Mouse (Mus musculus): ENCODE data around the gene Zfp668. TPM values are rescaled to one million over a fixed set of nuclear protein-coding genes. Genes with fewer than 3 reads are reported as not detected.

The Zfp668 gene
- polyA plus RNA-seq, 1 experiment from 2014 or later = 19.4 TPM

GRCm38 (mm10) chr7:127824176-127824871 is 52.3 kb downstream of the Zfp668 start, which contains the start of the genes Stx4a and Stx1b:
Gene Stx4a, plus strand, starts transcription at chr7:127824294.
Gene Stx1b, minus strand, starts transcription at chr7:127824549.
- Histone ChIP-seq H3K4me3 (ENCODE audit: low read depth, low read length) (peak within 1 kb of the TSS; percentile 56), H3K27ac (ENCODE audit: low read depth) (0 out of 2 replicates have a peak within 1 kb of the TSS, but pooled peaks have one; percentile 24), H3K9me3 (ENCODE audit: low read depth, low read length) (no peaks in the 10 kb centered on the region), H3K9ac (peak within 1 kb of the TSS; percentile 64), H3K4me2 (peak within 1 kb of the TSS; percentile 76), H3K4me1 (ENCODE audit: insufficient read depth) (no peaks in the 10 kb centered on the region), H3K27me3 (ENCODE audit: insufficient read depth, low read length) (no peaks in the 10 kb centered on the region), H3K36me3 (ENCODE audit: insufficient read depth) (no peaks in the 10 kb centered on the region)
- peak; percentile 67; the same call in 1 of the 2 replicates for ATAC-seq (ENCODE audit: insufficient read depth)
- peak; percentile 18 for DNase-seq
- WGBS = 3% methylated on average over 35 of the region's 38 CpGs
- no peak for TF ChIP-seq CTCF (IDR thresholded peaks at IDR 0.05; ENCODE audit: low read depth)

- DNase-seq (peak; percentile 18), ATAC-seq (ENCODE audit: insufficient read depth) (peak; percentile 38; the same call in 1 of the 2 replicates)
- Histone ChIP-seq H3K9ac (peak overlapping the region; percentile 64), H3K36me3 (ENCODE audit: insufficient read depth) (no peaks in the 10 kb centered on the region), H3K4me3 (ENCODE audit: low read depth, low read length) (peak overlapping the region; percentile 56), H3K4me1 (ENCODE audit: insufficient read depth) (no peaks in the 10 kb centered on the region), H3K4me2 (peak overlapping the region; percentile 76), H3K9me3 (ENCODE audit: low read depth, low read length) (no peaks in the 10 kb centered on the region), H3K27ac (ENCODE audit: low read depth) (no peak overlapping the region), H3K27me3 (ENCODE audit: insufficient read depth, low read length) (no peaks in the 10 kb centered on the region)
- TF ChIP-seq CTCF (IDR thresholded peaks at IDR 0.05; ENCODE audit: low read depth) = peak; percentile 28
- 70% methylated on average over 11 of the region's 11 CpGs for WGBS
Observed at GRCm38 (mm10) chr7:127823236-127824171, 53.1 kb downstream of the Zfp668 start.

GRCm38 (mm10) chr7:127822494-127822893 is 54.1 kb downstream of the Zfp668 start:
- ATAC-seq (ENCODE audit: insufficient read depth) (no peak), DNase-seq (no peak)
- Histone ChIP-seq H3K27me3 (ENCODE audit: insufficient read depth, low read length) (no peaks in the 10 kb centered on the region), H3K9me3 (ENCODE audit: low read depth, low read length) (no peaks in the 10 kb centered on the region), H3K36me3 (ENCODE audit: insufficient read depth) (no peaks in the 10 kb centered on the region), H3K4me2 (no peak overlapping the region), H3K4me3 (ENCODE audit: low read depth, low read length) (no peak overlapping the region), H3K9ac (no peak overlapping the region), H3K4me1 (ENCODE audit: insufficient read depth) (no peaks in the 10 kb centered on the region), H3K27ac (ENCODE audit: low read depth) (no peak overlapping the region)
- TF ChIP-seq CTCF (IDR thresholded peaks at IDR 0.05; ENCODE audit: low read depth) = no peak
- WGBS = 89% methylated on average over 3 of the region's 3 CpGs

GRCm38 (mm10) chr7:127820836-127821509 is 55.7 kb downstream of the Zfp668 start:
- TF ChIP-seq CTCF (IDR thresholded peaks at IDR 0.05; ENCODE audit: low read depth) = no peak
- Histone ChIP-seq H3K9me3 (ENCODE audit: low read depth, low read length) (no peaks in the 10 kb centered on the region), H3K36me3 (ENCODE audit: insufficient read depth) (no peaks in the 10 kb centered on the region), H3K4me2 (no peak overlapping the region), H3K4me3 (ENCODE audit: low read depth, low read length) (no peak overlapping the region), H3K27me3 (ENCODE audit: insufficient read depth, low read length) (no peaks in the 10 kb centered on the region), H3K4me1 (ENCODE audit: insufficient read depth) (no peaks in the 10 kb centered on the region), H3K9ac (no peak overlapping the region), H3K27ac (ENCODE audit: low read depth) (no peak overlapping the region; the same call in 1 of the 2 replicates)
- 50% methylated on average over 13 of the region's 13 CpGs for WGBS
- ATAC-seq (ENCODE audit: insufficient read depth) (no peak), DNase-seq (peak; percentile 18)

GRCm38 (mm10) chr7:127817776-127818175 is 58.9 kb downstream of the Zfp668 start:
- Histone ChIP-seq H3K4me2 (no peak overlapping the region), H3K4me1 (ENCODE audit: insufficient read depth) (no peaks in the 10 kb centered on the region), H3K9ac (no peak overlapping the region), H3K9me3 (ENCODE audit: low read depth, low read length) (no peaks in the 10 kb centered on the region), H3K27ac (ENCODE audit: low read depth) (no peak overlapping the region), H3K27me3 (ENCODE audit: insufficient read depth, low read length) (no peaks in the 10 kb centered on the region), H3K36me3 (ENCODE audit: insufficient read depth) (no peaks in the 10 kb centered on the region), H3K4me3 (ENCODE audit: low read depth, low read length) (no peak overlapping the region)
- no peak for TF ChIP-seq CTCF (IDR thresholded peaks at IDR 0.05; ENCODE audit: low read depth)
- ATAC-seq (ENCODE audit: insufficient read depth) (no peak), DNase-seq (no peak)
- WGBS = 86% methylated on average over 5 of the region's 5 CpGs

GRCm38 (mm10) chr7:127817053-127817452 is 59.6 kb downstream of the Zfp668 start:
- no peak overlapping the region for H3K4me2 ChIP-seq
- H3K4me3 ChIP-seq (ENCODE audit: low read depth, low read length) = no peak overlapping the region
- H3K4me1 ChIP-seq (ENCODE audit: insufficient read depth) = no peaks in the 10 kb centered on the region
- no peak for DNase-seq
- no peak overlapping the region for H3K9ac ChIP-seq
- no peaks in the 10 kb centered on the region for H3K36me3 ChIP-seq (ENCODE audit: insufficient read depth)
- 74% methylated on average over 7 of the region's 7 CpGs for WGBS
- H3K9me3 ChIP-seq (ENCODE audit: low read depth, low read length) = no peaks in the 10 kb centered on the region
- TF ChIP-seq CTCF (IDR thresholded peaks at IDR 0.05; ENCODE audit: low read depth) = no peak
- H3K27me3 ChIP-seq (ENCODE audit: insufficient read depth, low read length) = no peaks in the 10 kb centered on the region
- ATAC-seq (ENCODE audit: insufficient read depth) = no peak
- no peak overlapping the region for H3K27ac ChIP-seq (ENCODE audit: low read depth)
